Mouse (Mus musculus) testis, adult 2 months (tissue): ENCODE results near the gene Eno1.

Experiments used
- CTCF ChIP-seq: fragments of 200-500 bp; IDR thresholded peaks from 2 replicates; pipeline ENCODE4 v1.5.1; 2012; ENCODE audit warnings: low read depth, mild to moderate bottlenecking, inconsistent platforms, low read length, moderate library complexity; ENCODE audit not compliant: control insufficient read depth, insufficient read depth, insufficient replicate concordance
- POLR2A ChIP-seq: fragments of 200-500 bp; IDR thresholded peaks from 2 replicates; pipeline ENCODE4 v1.6.1; 2012; ENCODE audit warnings: low read depth, mild to moderate bottlenecking, inconsistent platforms, low read length, moderate library complexity; ENCODE audit not compliant: control insufficient read depth

GRCm38 (mm10) chr4:150210306-150210705 is 26.2 kb upstream of the Eno1 start:
- TF ChIP-seq POLR2A (no peak), CTCF (no peak)
